In genomic region chr6:146537111-146537510, GRCm38 (mm10) we compare ENCODE assay signal across 23 mouse cellular contexts. TPM values are rescaled to one million over a fixed set of nuclear protein-coding genes. Genes with fewer than 3 reads are reported as not detected.
DNase-seq lines count a peak whose midpoint lies in the region; ATAC-seq and TF ChIP-seq lines count a peak whose summit lies in the region.
"Had no signal": no experiment of that assay in that cellular context is flagged by ENCODE, and none has a peak within 500 bp of the region (broad histone marks: within the 10 kb centered on the region; RNA-seq: fewer than 3 reads in every experiment).

No protein-coding gene starts in this region.

- peak overlapping the region; percentile 75 for H3K27ac ChIP-seq in heart, embryonic 12.5 days (ENCODE audit: poor library complexity, severe bottlenecking)
- no peak overlapping the region for H3K27ac ChIP-seq in intestine, embryonic 14.5 days (ENCODE audit: low read depth)
- H3K27ac ChIP-seq in intestine, postnatal 0 days (ENCODE audit: low read depth, low read length): no peak overlapping the region
- H3K27ac ChIP-seq in stomach, postnatal 0 days (replicated peaks): no peak overlapping the region
- H3K27ac ChIP-seq: forebrain, embryonic 15.5 days; hindbrain, embryonic 13.5 days; limb, embryonic 10.5 days; liver, embryonic 15.5 days; macrophage; midbrain, embryonic 10.5 days had no signal

- no peak overlapping the region for H3K4me2 ChIP-seq in heart, embryonic 12.5 days
- no peak overlapping the region for H3K4me2 ChIP-seq in intestine, embryonic 14.5 days (ENCODE audit: low read length)
- H3K4me2 ChIP-seq in intestine, postnatal 0 days (replicated peaks; ENCODE audit: low read depth): no peak overlapping the region
- no peak overlapping the region for H3K4me2 ChIP-seq in stomach, postnatal 0 days (replicated peaks; ENCODE audit: low read depth)
- H3K4me2 ChIP-seq: forebrain, embryonic 15.5 days; hindbrain, embryonic 13.5 days; liver, embryonic 15.5 days had no signal

- peaks cover 7% of the 10 kb centered on the region for H3K9me3 ChIP-seq in heart, embryonic 12.5 days (replicated peaks)
- H3K9me3 ChIP-seq in intestine, embryonic 14.5 days (ENCODE audit: control insufficient read depth, low read length): no peaks in the 10 kb centered on the region
- no peaks in the 10 kb centered on the region for H3K9me3 ChIP-seq in intestine, postnatal 0 days (ENCODE audit: control insufficient read depth)
- no peaks in the 10 kb centered on the region for H3K9me3 ChIP-seq in stomach, postnatal 0 days (ENCODE audit: control insufficient read depth, low read length)
- H3K9me3 ChIP-seq: forebrain, embryonic 15.5 days; hindbrain, embryonic 13.5 days; limb, embryonic 10.5 days; liver, embryonic 15.5 days; midbrain, embryonic 10.5 days had no signal

- intact Hi-C loops in heart, postnatal 14 days (cut with DNase I): no loop called here

- no peak overlapping the region for H3K9ac ChIP-seq in heart, embryonic 12.5 days
- H3K9ac ChIP-seq in intestine, embryonic 14.5 days (ENCODE audit: low read length): no peak overlapping the region
- no peak overlapping the region for H3K9ac ChIP-seq in intestine, postnatal 0 days (ENCODE audit: low read depth, low read length)
- no peak overlapping the region for H3K9ac ChIP-seq in stomach, postnatal 0 days (ENCODE audit: low read length)
- H3K9ac ChIP-seq: forebrain, embryonic 15.5 days; hindbrain, embryonic 13.5 days; liver, embryonic 15.5 days had no signal

- H3K36me3 ChIP-seq in heart, embryonic 12.5 days: no peaks in the 10 kb centered on the region
- no peaks in the 10 kb centered on the region for H3K36me3 ChIP-seq in intestine, embryonic 14.5 days (ENCODE audit: control insufficient read depth, insufficient read depth, low read length)
- H3K36me3 ChIP-seq in intestine, postnatal 0 days (ENCODE audit: control insufficient read depth, insufficient read depth): no peaks in the 10 kb centered on the region
- H3K36me3 ChIP-seq in stomach, postnatal 0 days (ENCODE audit: control insufficient read depth, insufficient read depth, low read length): no peaks in the 10 kb centered on the region
- H3K36me3 ChIP-seq: forebrain, embryonic 15.5 days; hindbrain, embryonic 13.5 days; limb, embryonic 10.5 days; liver, embryonic 15.5 days; midbrain, embryonic 10.5 days had no signal

- H3K4me1 ChIP-seq in heart, embryonic 12.5 days (replicated peaks): peaks cover 33% of the 10 kb centered on the region
- no peaks in the 10 kb centered on the region for H3K4me1 ChIP-seq in intestine, embryonic 14.5 days (replicated peaks; ENCODE audit: control insufficient read depth, insufficient read depth, low read length)
- no peaks in the 10 kb centered on the region for H3K4me1 ChIP-seq in intestine, postnatal 0 days (replicated peaks; ENCODE audit: control insufficient read depth, insufficient read depth, low read length)
- H3K4me1 ChIP-seq in stomach, postnatal 0 days (replicated peaks; ENCODE audit: control insufficient read depth, insufficient read depth): no peaks in the 10 kb centered on the region
- H3K4me1 ChIP-seq: forebrain, embryonic 15.5 days; hindbrain, embryonic 13.5 days; liver, embryonic 15.5 days; midbrain, embryonic 10.5 days had no signal

- no peak for TF ChIP-seq CTCF in intestine, postnatal 0 days (IDR thresholded peaks at IDR 0.05; ENCODE audit: low read depth)
- no peak for TF ChIP-seq CTCF in stomach, postnatal 0 days (IDR thresholded peaks at IDR 0.05; ENCODE audit: low read depth)

- WGBS in heart, embryonic 12.5 days: 43% methylated on average over 4 of the region's 4 CpGs
- 33% methylated on average over 4 of the region's 4 CpGs for WGBS in intestine, embryonic 14.5 days
- 79% methylated on average over 4 of the region's 4 CpGs for WGBS in intestine, postnatal 0 days
- 65% methylated on average over 4 of the region's 4 CpGs for WGBS in stomach, postnatal 0 days

- ATAC-seq in heart, embryonic 12.5 days (ENCODE audit: insufficient number of reproducible peaks, low FRiP score): peak; percentile 40; the same call in 1 of the 2 replicates
- peak; percentile 77 for ATAC-seq in intestine, embryonic 14.5 days (replicated peaks; ENCODE audit: low FRiP score, low TSS enrichment, low read depth)
- ATAC-seq in intestine, postnatal 0 days: no peak
- ATAC-seq in stomach, postnatal 0 days (ENCODE audit: low FRiP score, low TSS enrichment): peak; percentile 29; the same call in 1 of the 2 replicates
- ATAC-seq: forebrain, embryonic 15.5 days; midbrain, embryonic 16.5 days had no signal

- H3K4me3 ChIP-seq in heart, embryonic 12.5 days: no peak overlapping the region
- H3K4me3 ChIP-seq in intestine, embryonic 14.5 days (ENCODE audit: low read depth, low read length): no peak overlapping the region
- no peak overlapping the region for H3K4me3 ChIP-seq in intestine, postnatal 0 days (ENCODE audit: low read depth, low read length)
- no peak overlapping the region for H3K4me3 ChIP-seq in stomach, postnatal 0 days (ENCODE audit: low read depth, low read length)
- H3K4me3 ChIP-seq: forebrain, embryonic 15.5 days; hindbrain, embryonic 13.5 days; limb, embryonic 10.5 days; liver, embryonic 15.5 days; midbrain, embryonic 10.5 days; myocyte had no signal

- no peak for TF ChIP-seq EP300 in stomach, postnatal 0 days (optimal IDR thresholded peaks at IDR 0.05)

- no peaks in the 10 kb centered on the region for H3K27me3 ChIP-seq in heart, embryonic 12.5 days (replicated peaks)
- peaks cover 17% of the 10 kb centered on the region for H3K27me3 ChIP-seq in intestine, embryonic 14.5 days (replicated peaks; ENCODE audit: control insufficient read depth, insufficient read depth, low read length)
- H3K27me3 ChIP-seq in intestine, postnatal 0 days (replicated peaks; ENCODE audit: control insufficient read depth, insufficient read depth, low read length): no peaks in the 10 kb centered on the region
- no peaks in the 10 kb centered on the region for H3K27me3 ChIP-seq in stomach, postnatal 0 days (ENCODE audit: control insufficient read depth, insufficient read depth, low read length)
- H3K27me3 ChIP-seq: forebrain, embryonic 15.5 days; hindbrain, embryonic 13.5 days; liver, embryonic 15.5 days had no signal

- peak; percentile 15 for DNase-seq in embryo, embryonic 10.5 days (ENCODE audit: low spot score)
- no peak for DNase-seq in embryo, embryonic 10 days (ENCODE audit: low spot score)
- no peak for DNase-seq in heart, postnatal 14 days
- DNase-seq in intestine, embryonic 14.5 days (ENCODE audit: low spot score): no peak
- DNase-seq in stomach, postnatal 0 days (ENCODE audit: low spot score): no peak
- DNase-seq in right cerebral cortex, postnatal 4 days: no peak
- DNase-seq: adrenal gland, postnatal 14 days; cerebellum, adult 8-10 months; kidney, adult 9 months; kidney, postnatal 14 days; liver; right cerebral cortex, adult 18-20 months; thymus, postnatal 14 days had no signal

RNA-seq across cellular contexts. Expression of gene Itpr2, which starts 35.1 kb away (rescaled TPM):
- polyA plus RNA-seq in heart, embryonic 12.5 days (2016; fragmentation: Nextera tagmentation; extraction: Ambion mirVana): 32.4 and 40.7 TPM in 2 replicates
- total RNA-seq in heart, postnatal 14 days (2021): 10 to 100 TPM; 30.1 to 34.3 TPM
- 7.6 and 8.1 TPM in 2 replicates for polyA plus RNA-seq in intestine, embryonic 14.5 days (2014; fragmentation: Nextera tagmentation; extraction: Ambion mirVana)
- 6.3 and 8.6 TPM in 2 replicates for polyA plus RNA-seq in intestine, postnatal 0 days (2015; fragmentation: Nextera tagmentation; extraction: Ambion mirVana)
- 10.9 and 11.9 TPM in 2 replicates for polyA plus RNA-seq in stomach, postnatal 0 days (2015; fragmentation: Nextera tagmentation; extraction: Ambion mirVana)

RNA-seq across cellular contexts. Expression of gene Fgfr1op2, which starts 39.9 kb away (rescaled TPM):
- polyA plus RNA-seq in heart, embryonic 12.5 days (2016; fragmentation: Nextera tagmentation; extraction: Ambion mirVana): 85.9 and 87.0 TPM in 2 replicates
- 10 to 100 TPM; 56.4 to 61.4 TPM for total RNA-seq in heart, postnatal 14 days (2021)
- polyA plus RNA-seq in intestine, embryonic 14.5 days (2014; fragmentation: Nextera tagmentation; extraction: Ambion mirVana): 87.7 and 94.1 TPM in 2 replicates
- polyA plus RNA-seq in intestine, postnatal 0 days (2015; fragmentation: Nextera tagmentation; extraction: Ambion mirVana): 75.1 and 78.8 TPM in 2 replicates
- 73.8 and 80.3 TPM in 2 replicates for polyA plus RNA-seq in stomach, postnatal 0 days (2015; fragmentation: Nextera tagmentation; extraction: Ambion mirVana)

RNA-seq across cellular contexts. Expression of gene Ints13, which starts 40.5 kb away (rescaled TPM):
- 57.4 and 60.5 TPM in 2 replicates for polyA plus RNA-seq in heart, embryonic 12.5 days (2016; fragmentation: Nextera tagmentation; extraction: Ambion mirVana)
- 10 to 100 TPM; 20.7 to 24.2 TPM for total RNA-seq in heart, postnatal 14 days (2021)
- 55.5 and 56.3 TPM in 2 replicates for polyA plus RNA-seq in intestine, embryonic 14.5 days (2014; fragmentation: Nextera tagmentation; extraction: Ambion mirVana)
- polyA plus RNA-seq in intestine, postnatal 0 days (2015; fragmentation: Nextera tagmentation; extraction: Ambion mirVana): 15.7 and 16.1 TPM in 2 replicates
- polyA plus RNA-seq in stomach, postnatal 0 days (2015; fragmentation: Nextera tagmentation; extraction: Ambion mirVana): 25.2 and 25.8 TPM in 2 replicates
